Mouse (Mus musculus) G1E (cell line): ENCODE data around the gene Ntm.

Source experiments
- CTCF ChIP-seq: IDR thresholded peaks from 2 replicates; pipeline ENCODE4 v1.5.1; 2012; ENCODE audit warnings: low read depth, low read length, inconsistent platforms, mixed read lengths
- GATA1 ChIP-seq: IDR thresholded peaks from 2 replicates; pipeline ENCODE4 v1.6.1; 2012; ENCODE audit warnings: borderline replicate concordance, low read length, inconsistent platforms, mixed read lengths
- GATA2 ChIP-seq: IDR thresholded peaks from 2 replicates; pipeline ENCODE4 v1.6.1; 2012; ENCODE audit warnings: low read depth, low read length, inconsistent platforms, borderline replicate concordance
- POLR2AphosphoS5 ChIP-seq: IDR thresholded peaks from 2 replicates; pipeline ENCODE4 v1.6.1; 2012; ENCODE audit warnings: low read depth, low read length, inconsistent platforms; ENCODE audit not compliant: insufficient replicate concordance
- TAL1 ChIP-seq: conservative IDR thresholded peaks from 2 replicates; pipeline ENCODE4 v1.6.1; 2012; ENCODE audit warnings: low read depth, low read length, inconsistent platforms, mixed read lengths

DNA sequence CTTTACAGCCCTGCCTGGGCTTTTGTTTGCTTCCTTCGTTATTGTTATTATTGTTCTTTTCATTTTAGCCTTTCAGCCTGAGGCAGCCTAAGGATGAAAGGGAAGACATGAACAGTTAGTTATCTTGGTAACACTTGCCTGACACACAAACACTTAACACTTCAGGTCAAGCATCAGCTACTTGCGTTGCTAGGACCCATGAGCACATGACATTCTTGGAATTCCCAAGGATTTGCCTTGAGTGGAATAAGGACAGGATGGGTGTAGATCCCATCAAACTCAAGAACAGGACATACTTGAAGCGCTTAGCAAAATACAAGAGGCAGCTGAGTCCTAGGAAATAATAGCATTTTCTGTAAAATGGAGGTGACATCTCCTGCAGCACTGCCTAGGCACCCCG lies 186.4 kb downstream of the Ntm start:
- TF ChIP-seq CTCF = no peak
- no peak for TF ChIP-seq GATA1
- no peak for TF ChIP-seq TAL1
- TF ChIP-seq POLR2AphosphoS5 = no peak
- no peak for TF ChIP-seq GATA2
